Mouse (Mus musculus) testis, adult 2 months (tissue): ENCODE measurements around the gene Stk38l.

ENCODE experiments used
- CTCF ChIP-seq: fragments of 200-500 bp; IDR thresholded peaks from 2 replicates; pipeline ENCODE4 v1.5.1; 2012; ENCODE audit warnings: low read depth, mild to moderate bottlenecking, inconsistent platforms, low read length, moderate library complexity; ENCODE audit not compliant: control insufficient read depth, insufficient read depth, insufficient replicate concordance
- POLR2A ChIP-seq: fragments of 200-500 bp; IDR thresholded peaks from 2 replicates; pipeline ENCODE4 v1.6.1; 2012; ENCODE audit warnings: low read depth, mild to moderate bottlenecking, inconsistent platforms, low read length, moderate library complexity; ENCODE audit not compliant: control insufficient read depth

GRCm38 (mm10) chr6:146685781-146686308 is 39.0 kb upstream of the Stk38l start:
- TF ChIP-seq POLR2A (no peak), CTCF (peak; percentile 57; the same call in 1 of the 2 replicates)
